Mouse (Mus musculus): ENCODE measurements around the gene Tkt.
"Not testable (repeated sequence)": the region's sequence is repeated elsewhere in the genome, so short reads cannot be mapped to it uniquely, and the experiment has no call there.

Tkt gene

GRCm38 (mm10) chr14:30556651-30557050 lies 8.5 kb downstream of the Tkt start:
- no peak for DNase-seq

DNA sequence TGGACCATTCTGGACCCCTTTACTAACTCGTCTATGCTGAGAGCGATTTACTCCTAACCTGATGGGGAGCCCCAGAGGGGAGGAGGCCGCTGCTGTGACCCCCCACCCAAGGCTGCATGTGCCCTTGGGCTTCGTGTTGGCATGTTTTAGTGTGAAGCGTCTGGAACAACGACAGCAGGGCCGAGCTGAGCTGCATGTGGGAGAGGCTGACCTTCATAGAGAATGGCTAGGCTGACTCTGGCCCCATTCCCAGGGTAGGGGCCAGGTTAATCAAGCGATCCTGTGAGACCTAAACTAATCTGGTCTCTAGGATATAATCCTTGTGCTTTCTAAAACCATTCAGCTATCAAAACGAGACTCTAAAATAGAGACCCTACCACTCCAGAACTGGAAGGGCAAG lies 9.6 kb downstream of the Tkt start:
- DNase-seq: no peak

GRCm38 (mm10) chr14:30559321-30559850 lies 11.2 kb downstream of the Tkt start:
- no peak for DNase-seq

DNA sequence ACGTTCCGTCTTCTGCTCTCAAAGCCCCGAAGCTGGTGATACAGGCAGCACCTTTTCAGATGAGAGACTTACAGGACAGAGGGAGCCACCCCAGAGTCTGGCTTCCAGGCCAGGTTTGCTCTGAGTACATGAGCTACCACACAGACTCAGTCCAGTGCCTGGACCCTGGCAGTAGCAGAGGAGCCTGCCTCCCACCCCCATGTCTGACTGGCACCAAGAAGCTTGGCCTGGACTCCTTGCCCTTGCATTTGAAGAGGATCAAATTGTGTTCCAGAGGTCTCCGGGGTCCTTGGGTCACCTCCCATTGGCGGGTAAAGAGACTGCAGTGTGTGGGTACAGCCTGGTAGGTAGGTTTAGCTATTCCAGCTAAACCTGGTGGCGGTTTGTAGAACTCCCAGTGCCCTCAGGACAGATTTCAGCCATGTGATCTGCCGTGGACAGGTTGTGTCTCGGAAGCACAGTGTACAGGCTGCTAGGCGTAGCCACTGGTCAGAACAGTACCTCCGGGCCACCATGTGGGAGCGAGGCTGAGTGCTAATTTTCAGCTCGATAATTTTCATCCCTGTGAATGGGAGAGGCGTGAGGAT lies 12.7 kb downstream of the Tkt start:
- no peak for DNase-seq

DNA sequence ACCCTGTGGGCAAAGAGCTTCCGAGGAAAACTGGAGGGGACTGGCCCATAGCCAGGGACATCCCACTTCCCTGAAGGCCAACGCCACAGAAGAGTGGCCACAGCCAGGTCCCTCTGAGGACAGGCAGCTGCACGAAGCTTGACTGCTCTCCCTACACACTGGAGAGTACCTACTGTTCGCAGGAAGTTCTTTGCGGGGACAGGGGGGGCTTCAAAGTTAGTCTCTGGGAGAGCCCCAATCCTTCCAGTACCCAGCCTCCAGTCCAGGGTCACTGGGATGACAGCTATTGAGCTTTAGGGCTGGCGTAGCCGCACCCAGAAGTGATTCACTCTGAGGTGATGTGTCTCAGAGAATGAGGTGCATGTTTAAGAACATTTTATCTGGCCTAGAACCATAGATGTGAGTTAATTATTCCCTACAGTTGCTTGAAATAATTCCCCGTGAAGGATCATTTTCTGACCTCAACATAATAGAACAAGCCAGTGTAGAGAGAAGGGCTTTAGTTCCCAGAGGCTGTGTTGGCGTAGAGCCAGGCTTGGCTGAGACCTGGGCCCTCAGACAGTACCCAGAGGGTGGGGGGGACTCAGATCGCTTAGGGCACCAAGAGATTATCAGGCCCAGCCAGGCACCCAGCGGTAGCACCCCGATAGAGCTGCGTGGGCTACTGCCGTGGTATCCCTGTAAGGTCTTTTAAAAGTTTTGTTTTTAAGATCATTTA lies 13.5 kb downstream of the Tkt start:
- DNase-seq: peak in 1 of 2 experiments; percentile 44

GRCm38 (mm10) chr14:30562343-30562742 lies 14.2 kb downstream of the Tkt start:
- no peak for DNase-seq

DNA sequence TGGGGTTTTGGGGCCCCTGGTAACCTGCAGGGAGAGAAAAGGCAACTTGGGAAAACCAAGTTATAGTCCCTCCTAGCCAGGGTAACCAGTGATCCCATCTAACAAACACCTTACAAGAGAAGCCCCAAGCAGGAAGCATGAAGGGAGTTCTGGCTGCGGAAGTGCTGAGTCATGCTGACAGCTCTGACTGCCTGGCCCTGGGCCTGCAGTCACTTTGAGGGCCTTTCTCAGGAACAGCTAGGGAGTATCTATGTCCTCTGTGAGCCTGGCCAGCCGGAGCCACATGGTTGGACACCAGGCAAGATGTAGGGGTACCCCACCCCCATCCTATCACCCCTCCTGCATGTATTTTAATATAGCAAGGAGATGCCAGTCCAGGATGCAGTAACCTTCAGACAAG lies 16.3 kb downstream of the Tkt start:
- DNase-seq: peak in 1 of 2 experiments; percentile 66

GRCm38 (mm10) chr14:30566317-30566716 lies 18.2 kb downstream of the Tkt start:
- no peak for DNase-seq

- no peak for DNase-seq
Measured at GRCm38 (mm10) chr14:30568016-30568415, 19.9 kb downstream of the Tkt start.

- peak; percentile 56 to 76 for DNase-seq
Measured at GRCm38 (mm10) chr14:30570303-30570702, 22.1 kb downstream of the Tkt start.

DNA sequence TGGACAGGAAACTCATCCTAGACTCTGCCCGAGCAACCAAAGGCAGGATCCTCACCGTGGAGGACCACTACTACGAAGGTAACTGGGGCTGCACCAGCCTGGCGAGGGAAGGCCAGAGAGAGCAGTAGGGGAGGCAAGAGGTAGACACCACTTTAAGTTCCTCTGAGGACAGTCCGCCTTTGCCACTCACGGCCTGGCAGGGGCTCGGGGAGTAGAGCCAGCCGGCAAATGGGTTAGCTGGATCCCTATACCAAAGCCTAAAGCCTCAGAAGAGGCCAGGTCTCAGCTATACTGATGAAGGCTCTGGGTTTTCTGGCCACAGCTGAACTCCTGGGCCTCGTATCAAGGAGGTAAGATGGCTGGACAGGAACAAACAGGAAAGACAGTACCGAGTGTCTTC lies 24.1 kb downstream of the Tkt start:
- no peak for DNase-seq

GRCm38 (mm10) chr14:30573235-30573634 lies 25.1 kb downstream of the Tkt start:
- peak in 1 of 2 experiments; percentile 57 for DNase-seq

- DNase-seq: peak; percentile 62 to 86
Measured at GRCm38 (mm10) chr14:30573983-30574584, 25.9 kb downstream of the Tkt start.

- no peak for DNase-seq
Measured at GRCm38 (mm10) chr14:30575791-30576190, 27.6 kb downstream of the Tkt start.

DNA sequence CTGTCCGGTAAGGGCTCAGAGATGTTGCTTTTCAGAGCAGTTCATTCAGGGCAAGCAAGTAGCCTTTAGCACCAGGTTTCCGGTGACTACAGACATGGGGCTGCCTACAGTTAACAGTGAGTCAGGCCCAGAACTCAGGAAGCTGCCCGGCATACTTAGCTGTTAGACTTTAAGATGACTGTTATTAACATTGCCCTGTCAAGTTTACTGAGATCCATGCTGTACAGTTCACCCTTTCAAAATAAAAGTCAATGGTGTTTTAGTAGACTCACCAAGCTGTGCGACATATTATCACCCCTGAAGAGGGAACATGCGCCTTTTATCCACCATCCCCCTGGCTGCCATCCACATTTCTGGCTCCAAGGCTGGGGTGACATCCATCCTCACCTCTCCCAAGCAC lies 28.1 kb downstream of the Tkt start:
- DNase-seq: no peak

GRCm38 (mm10) chr14:30577303-30578062 lies 29.3 kb downstream of the Tkt start:
- not testable (repeated sequence) for DNase-seq

GRCm38 (mm10) chr14:30579180-30579579 lies 31.0 kb downstream of the Tkt start:
- DNase-seq: no peak

DNA sequence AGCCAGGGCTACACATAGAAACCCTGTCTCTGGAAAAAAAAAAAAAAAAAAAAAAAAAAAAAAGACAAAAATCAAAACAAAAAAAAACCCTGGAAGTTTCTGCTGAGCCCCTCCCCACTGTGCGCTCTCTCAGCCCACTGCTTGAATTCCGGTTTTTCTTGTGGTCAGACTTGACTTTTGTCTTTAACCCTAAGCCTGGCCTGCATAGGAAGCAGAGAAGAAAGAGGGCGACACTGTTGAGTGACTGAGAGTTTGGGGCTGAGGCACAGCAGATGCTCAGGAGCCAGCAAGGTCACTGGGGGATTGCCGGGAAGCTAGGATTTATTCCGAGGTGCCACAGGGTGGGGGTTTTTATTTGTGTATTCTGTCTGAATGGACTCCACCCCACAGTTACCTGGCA lies 31.7 kb downstream of the Tkt start:
- DNase-seq: no peak

GRCm38 (mm10) chr14:30581238-30581637 lies 33.1 kb downstream of the Tkt start:
- DNase-seq: no peak

GRCm38 (mm10) chr14:30584077-30584476 lies 35.9 kb downstream of the Tkt start:
- DNase-seq: no peak

DNA sequence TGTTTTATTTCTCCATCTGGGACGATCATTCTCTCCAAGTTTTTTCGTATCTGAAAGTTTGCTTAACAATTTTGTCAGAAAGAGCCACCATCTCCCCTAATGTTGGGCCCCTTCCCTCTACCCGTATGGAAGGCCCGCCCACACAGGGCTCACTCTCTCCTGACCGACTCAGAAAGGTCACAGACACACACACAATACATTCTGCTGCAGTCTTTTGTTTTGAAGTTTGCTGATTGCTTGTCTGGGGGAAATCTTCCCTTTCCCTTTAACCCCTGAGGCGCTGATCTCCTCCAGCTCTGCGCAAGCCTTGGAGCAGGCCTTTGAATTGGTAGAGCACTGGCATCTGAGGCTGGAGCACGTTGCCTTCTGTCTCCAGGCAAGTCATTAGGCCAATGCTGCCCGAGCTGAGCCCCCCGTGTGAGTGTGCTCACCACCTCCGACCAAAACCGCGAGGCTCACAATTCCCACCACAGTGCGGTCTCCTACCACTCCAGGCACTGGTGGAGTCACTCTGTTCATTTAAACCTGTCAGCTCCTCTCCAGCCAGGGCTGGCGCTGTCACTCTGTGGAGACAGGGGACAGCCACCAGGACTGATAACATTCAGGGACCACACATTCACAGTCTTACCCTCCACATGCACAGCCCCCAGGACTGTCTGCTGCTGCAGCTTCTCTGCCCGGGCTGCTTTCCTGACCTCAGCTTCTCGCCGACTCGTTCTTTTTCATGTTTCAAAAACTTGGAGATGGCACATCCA lies 36.5 kb downstream of the Tkt start:
- DNase-seq: no peak

GRCm38 (mm10) chr14:30585323-30585722 lies 37.2 kb downstream of the Tkt start:
- no peak for DNase-seq
